Mouse (Mus musculus) ES-CJ7 (cell line): ENCODE results near the gene Magohb.

Source experiments
- DNase-seq: peaks from one replicate; pipeline ENCODE4 v3.0.0; 2011; ENCODE audit warnings: low read depth, low spot score

Magohb gene

GRCm38 (mm10) chr6:131262778-131263177 lies 30.3 kb downstream of the Magohb start:
- no peak for DNase-seq

DNA sequence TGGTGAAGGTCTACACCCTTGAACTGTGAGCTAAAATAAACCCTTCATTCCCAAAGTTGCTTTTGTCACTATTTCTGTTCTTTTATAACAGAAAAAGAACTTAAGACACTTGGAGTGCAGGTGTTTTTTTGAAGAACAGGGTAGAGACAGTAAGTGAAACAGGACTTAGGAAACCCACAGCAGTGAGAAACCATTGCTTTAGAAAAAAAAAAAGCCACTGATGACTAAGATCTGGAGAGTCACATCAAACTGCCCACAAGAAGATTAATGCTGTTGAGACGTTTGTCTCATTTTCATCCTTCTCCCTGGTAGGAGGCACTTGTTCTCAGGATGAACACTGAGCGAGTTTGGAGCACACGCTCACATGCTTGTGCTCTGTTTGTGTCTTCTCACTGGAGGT lies 31.0 kb downstream of the Magohb start:
- no peak for DNase-seq

GRCm38 (mm10) chr6:131247206-131247605 lies 45.8 kb downstream of the Magohb start, which contains the start of gene Klra2:
TSS of gene Klra2 (minus strand) at chr6:131247362.
- no peak for DNase-seq

DNA sequence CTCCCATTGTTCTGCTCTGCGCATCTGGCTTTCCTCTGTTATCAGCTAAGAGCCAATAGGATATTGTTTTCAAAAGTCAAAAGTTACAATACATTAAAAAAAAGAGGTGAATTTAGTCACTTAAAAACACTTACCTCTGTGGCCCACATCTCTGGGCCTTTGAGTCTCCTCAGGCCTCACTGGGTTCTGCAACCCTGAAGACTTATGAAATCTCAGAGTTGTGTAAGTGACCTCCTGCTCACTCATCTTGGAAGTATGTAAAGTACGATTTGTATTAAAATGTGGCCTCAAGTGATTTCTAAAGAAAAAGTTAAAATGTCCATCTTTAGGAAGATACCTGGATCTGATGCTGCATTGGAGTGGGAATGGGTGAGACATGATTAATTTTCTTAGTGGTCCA lies 48.0 kb downstream of the Magohb start:
- no peak for DNase-seq
